Comparison of ENCODE assay signal across 8 mouse cellular contexts in genomic region chr5:77358347-77358746, GRCm38 (mm10). TPM values are rescaled to one million over a fixed set of nuclear protein-coding genes. Genes with fewer than 3 reads are reported as not detected.
DNase-seq lines count a peak whose midpoint lies in the region; ATAC-seq and TF ChIP-seq lines count a peak whose summit lies in the region.

No protein-coding gene starts in this region.

- TF ChIP-seq POLR2A in myocyte (IDR thresholded peaks at IDR 0.05; ENCODE audit: insufficient read length, low read depth), result no peak

- no peaks in the 10 kb centered on the region for H3K9me3 ChIP-seq in forebrain, postnatal 0 days (ENCODE audit: low read length)
- H3K9me3 ChIP-seq in hindbrain, embryonic 11.5 days (ENCODE audit: control insufficient read depth, low read length), result no peaks in the 10 kb centered on the region
- H3K9me3 ChIP-seq in liver, embryonic 12.5 days (replicated peaks), result no peaks in the 10 kb centered on the region

- ATAC-seq in forebrain, postnatal 0 days, result peak; percentile 46
- peak; percentile 63 for ATAC-seq in hindbrain, embryonic 11.5 days (ENCODE audit: low FRiP score)
- peak; percentile 45 for ATAC-seq in liver, embryonic 12.5 days

- H3K4me3 ChIP-seq in forebrain, postnatal 0 days (ENCODE audit: low read depth, low read length), result peak overlapping the region; percentile 25
- peak overlapping the region; percentile 30 for H3K4me3 ChIP-seq in hindbrain, embryonic 11.5 days (ENCODE audit: low read depth, low read length)
- peak overlapping the region; percentile 48 for H3K4me3 ChIP-seq in liver, embryonic 12.5 days
- H3K4me3 ChIP-seq in myocyte, result peak overlapping the region; percentile 45

- peak overlapping the region; percentile 46 for H3K4me2 ChIP-seq in forebrain, postnatal 0 days (ENCODE audit: low read depth)
- peak overlapping the region; percentile 42 for H3K4me2 ChIP-seq in hindbrain, embryonic 11.5 days (replicated peaks; ENCODE audit: low read depth, low read length)
- H3K4me2 ChIP-seq in liver, embryonic 12.5 days, result peak overlapping the region; percentile 66
- peak overlapping the region; percentile 89 for H3K4me2 ChIP-seq in myocyte (ENCODE audit: low read depth)

- H3K36me3 ChIP-seq in forebrain, postnatal 0 days (ENCODE audit: insufficient read depth), result no peaks in the 10 kb centered on the region
- no peaks in the 10 kb centered on the region for H3K36me3 ChIP-seq in hindbrain, embryonic 11.5 days (ENCODE audit: control insufficient read depth, insufficient read depth, low read length)
- no peaks in the 10 kb centered on the region for H3K36me3 ChIP-seq in liver, embryonic 12.5 days
- H3K36me3 ChIP-seq in myocyte (ENCODE audit: control insufficient read depth, insufficient read depth), result no peaks in the 10 kb centered on the region

- no peak for TF ChIP-seq CTCF in forebrain, postnatal 0 days (IDR thresholded peaks at IDR 0.05; ENCODE audit: low read depth)

- H3K27ac ChIP-seq in forebrain, postnatal 0 days (ENCODE audit: low read depth, low read length), result no peak overlapping the region
- H3K27ac ChIP-seq in hindbrain, embryonic 11.5 days (ENCODE audit: low read depth, low read length), result no peak overlapping the region
- H3K27ac ChIP-seq in liver, embryonic 12.5 days, result 0 out of 2 replicates have a peak overlapping the region, but pooled peaks have one; percentile 36

- no peaks in the 10 kb centered on the region for H3K4me1 ChIP-seq in forebrain, postnatal 0 days (ENCODE audit: insufficient read depth)
- peaks cover 4% of the 10 kb centered on the region for H3K4me1 ChIP-seq in hindbrain, embryonic 11.5 days (replicated peaks; ENCODE audit: control insufficient read depth, insufficient read depth, low read length)
- peaks cover 26% of the 10 kb centered on the region for H3K4me1 ChIP-seq in liver, embryonic 12.5 days

- H3K27me3 ChIP-seq in forebrain, postnatal 0 days (ENCODE audit: insufficient read depth, low read length), result no peaks in the 10 kb centered on the region; the same call in 1 of the 2 replicates
- H3K27me3 ChIP-seq in hindbrain, embryonic 11.5 days (ENCODE audit: control insufficient read depth, insufficient read depth, low read length), result no peaks in the 10 kb centered on the region
- 0 out of 2 replicates have a peak, but pooled peaks cover 4% of the 10 kb centered on the region for H3K27me3 ChIP-seq in liver, embryonic 12.5 days (replicated peaks)
- no peaks in the 10 kb centered on the region for H3K27me3 ChIP-seq in myocyte (ENCODE audit: control insufficient read depth, insufficient read depth, insufficient read length)

- DNase-seq in urinary bladder, postnatal 14 days (ENCODE audit: low spot score), result peak; percentile 59
- no peak for DNase-seq in urinary bladder, postnatal 10 days (ENCODE audit: low spot score)
- DNase-seq in forebrain, postnatal 0 days, result peak; percentile 35
- peak; percentile 66 for DNase-seq in hindbrain, embryonic 11.5 days (ENCODE audit: low spot score)
- peak; percentile 62 to 70 for DNase-seq in urinary bladder, postnatal 4 days (ENCODE audit: low spot score in 2 of 2)
- DNase-seq in cerebellum, postnatal 36 days, result no peak

- WGBS in forebrain, postnatal 0 days, result 7% methylated on average over 10 of the region's 10 CpGs
- 1% methylated on average over 10 of the region's 10 CpGs for WGBS in hindbrain, embryonic 11.5 days
- WGBS in liver, embryonic 12.5 days (ENCODE audit: insufficient replicate concordance), result 6% methylated on average over 10 of the region's 10 CpGs

- peak overlapping the region; percentile 41 for H3K9ac ChIP-seq in forebrain, postnatal 0 days
- H3K9ac ChIP-seq in hindbrain, embryonic 11.5 days (ENCODE audit: low read depth, low read length), result peak overlapping the region; percentile 42
- peak overlapping the region; percentile 10 for H3K9ac ChIP-seq in liver, embryonic 12.5 days

- H3ac ChIP-seq in myocyte (ENCODE audit: control insufficient read depth, insufficient read length), result no peak overlapping the region

- no peaks in the 10 kb centered on the region for H3K79me2 ChIP-seq in myocyte (ENCODE audit: control insufficient read depth, insufficient read depth)

TF ChIP-seq in myocyte, 11 proteins besides CTCF, POLR2A, EP300 and RAD21:
- TF ChIP-seq MYOG (IDR thresholded peaks at IDR 0.05; ENCODE audit: control insufficient read depth in 1 of 3, insufficient read depth in 1 of 3, insufficient read length in 2 of 3, low read depth in 2 of 3) (no peak), E2F4 (IDR thresholded peaks at IDR 0.05; ENCODE audit: insufficient read depth) (no peak), MAX (IDR thresholded peaks at IDR 0.05; ENCODE audit: low read depth) (no peak), USF1 (IDR thresholded peaks at IDR 0.05; ENCODE audit: low read depth) (no peak), REST (IDR thresholded peaks at IDR 0.05; ENCODE audit: insufficient read depth, insufficient read length) (no peak), SRF (IDR thresholded peaks at IDR 0.05; ENCODE audit: control insufficient read depth, insufficient read length, low read depth) (no peak), TCF3 (IDR thresholded peaks at IDR 0.05; ENCODE audit: insufficient read length, low read depth) (no peak), POLR2AphosphoS2 (IDR thresholded peaks at IDR 0.05; ENCODE audit: insufficient read length, low read depth) (no peak), MYOD1 (IDR thresholded peaks at IDR 0.05; ENCODE audit: control insufficient read depth in 1 of 3, insufficient read length in 2 of 3, low read depth in 2 of 3) (no peak), CEBPB (IDR thresholded peaks at IDR 0.05; ENCODE audit: insufficient read depth, poor library complexity, severe bottlenecking) (no peak), TCF12 (IDR thresholded peaks at IDR 0.05; ENCODE audit: insufficient read depth, poor library complexity, severe bottlenecking) (no peak)

RNA-seq across cellular contexts. Expression of gene Polr2b, which starts 48.4 kb away (rescaled TPM):
- 76.2 and 97.5 TPM in 2 replicates for total RNA-seq in forebrain, postnatal 0 days (2014; rRNA removed)
- polyA plus RNA-seq in forebrain, postnatal 0 days (2015; fragmentation: Nextera tagmentation; extraction: Ambion mirVana), result 50.7 and 53.2 TPM in 2 replicates
- 86.8 and 106 TPM in 2 replicates for polyA plus RNA-seq in hindbrain, embryonic 11.5 days (2014; fragmentation: Nextera tagmentation; extraction: Ambion mirVana)
- 46.0 and 49.1 TPM in 2 replicates for polyA plus RNA-seq in liver, embryonic 12.5 days (2016; fragmentation: Nextera tagmentation; extraction: Ambion mirVana)
- polyA plus RNA-seq in myocyte (2012; fragmentation: generic; extraction: Trizol), result 19.5 TPM

RNA-seq across cellular contexts. Expression of gene Noa1, which starts 48.5 kb away (rescaled TPM):
- total RNA-seq in forebrain, postnatal 0 days (2014; rRNA removed), result 16.2 and 18.6 TPM in 2 replicates
- 32.5 and 36.6 TPM in 2 replicates for polyA plus RNA-seq in forebrain, postnatal 0 days (2015; fragmentation: Nextera tagmentation; extraction: Ambion mirVana)
- polyA plus RNA-seq in hindbrain, embryonic 11.5 days (2014; fragmentation: Nextera tagmentation; extraction: Ambion mirVana), result 32.0 and 32.5 TPM in 2 replicates
- polyA plus RNA-seq in liver, embryonic 12.5 days (2016; fragmentation: Nextera tagmentation; extraction: Ambion mirVana), result 40.7 and 44.9 TPM in 2 replicates
- polyA plus RNA-seq in myocyte (2012; fragmentation: generic; extraction: Trizol), result 20.2 TPM

RNA-seq across cellular contexts. Expression of gene Igfbp7, which starts 49.5 kb away (rescaled TPM):
- total RNA-seq in forebrain, postnatal 0 days (2014; rRNA removed), result 39.8 and 44.3 TPM in 2 replicates
- 88.3 and 97.2 TPM in 2 replicates for polyA plus RNA-seq in forebrain, postnatal 0 days (2015; fragmentation: Nextera tagmentation; extraction: Ambion mirVana)
- 26.7 and 27.1 TPM in 2 replicates for polyA plus RNA-seq in hindbrain, embryonic 11.5 days (2014; fragmentation: Nextera tagmentation; extraction: Ambion mirVana)
- 13.4 and 14.2 TPM in 2 replicates for polyA plus RNA-seq in liver, embryonic 12.5 days (2016; fragmentation: Nextera tagmentation; extraction: Ambion mirVana)
- polyA plus RNA-seq in myocyte (2012; fragmentation: generic; extraction: Trizol), result 201 TPM

Comparison
In these comparisons a context has a peak if more than half of its experiments do, and no peak if none do; other contexts are left out.
1. DNase-seq: peak in urinary bladder, postnatal 14 days (single experiment), forebrain, postnatal 0 days (single experiment), hindbrain, embryonic 11.5 days (single experiment) and urinary bladder, postnatal 4 days (2 of 2); none in urinary bladder, postnatal 10 days (single experiment) and cerebellum, postnatal 36 days (0 of 2).
2. Peak in every context shown above with its lines, with median percentiles within 50 percentile points of each other: ATAC-seq, H3K4me2 ChIP-seq, H3K4me3 ChIP-seq and H3K9ac ChIP-seq.